Mouse (Mus musculus) neural tube, embryonic 13.5 days (tissue): ENCODE data around the gene Arfgef3. TPM values are rescaled to one million over a fixed set of nuclear protein-coding genes. Genes with fewer than 3 reads are reported as not detected.

Experiments
- ATAC-seq: fragments of 200-750 bp; cut with Nextera tagmentation; 2 replicates; pipeline ENCODE4 v1.8.0; 2017; ENCODE audit warnings: low read depth, mild to moderate bottlenecking, moderate TSS enrichment, moderate library complexity
- H3K27ac ChIP-seq: fragments of 300-500 bp; sonication (generic); replicated peaks from 2 replicates; pipeline ENCODE4 v1.5.1; 2015; ENCODE audit warnings: moderate library complexity, mild to moderate bottlenecking, inconsistent platforms
- H3K27me3 ChIP-seq: fragments of 300-500 bp; sonication (generic); 2 replicates; pipeline ENCODE4 v1.6.1; 2015; ENCODE audit warnings: mild to moderate bottlenecking, inconsistent platforms
- H3K36me3 ChIP-seq: fragments of 300-500 bp; sonication (generic); 2 replicates; pipeline ENCODE4 v1.6.1; 2015; ENCODE audit warnings: mild to moderate bottlenecking, inconsistent platforms
- H3K4me1 ChIP-seq: fragments of 300-500 bp; sonication (generic); replicated peaks from 2 replicates; pipeline ENCODE4 v1.6.1; 2015; ENCODE audit warnings: inconsistent platforms
- H3K4me2 ChIP-seq: fragments of 300-500 bp; sonication (generic); 2 replicates; pipeline ENCODE4 v1.6.1; 2015; ENCODE audit warnings: inconsistent platforms, mild to moderate bottlenecking, moderate library complexity
- H3K4me3 ChIP-seq: fragments of 300-500 bp; sonication (generic); 2 replicates; pipeline ENCODE4 v1.5.1; 2015; ENCODE audit warnings: mild to moderate bottlenecking, inconsistent platforms
- H3K9ac ChIP-seq: fragments of 300-500 bp; sonication (generic); 2 replicates; pipeline ENCODE4 v1.6.1; 2015; ENCODE audit warnings: moderate library complexity, mild to moderate bottlenecking, inconsistent platforms
- H3K9me3 ChIP-seq: fragments of 300-500 bp; sonication (generic); 2 replicates; pipeline ENCODE4 v1.6.1; 2016; ENCODE audit warnings: inconsistent platforms
- WGBS: fragments of 180-500 bp; shearing (Covaris S2); methylation state at CpG from one replicate; pipeline ENCODE4 v1.1.7; 2015; 5-methylcytosine and 5-hydroxymethylcytosine counted together
- polyA plus RNA-seq: library from polyadenylated mRNA; unstranded; fragments of >200 nt; fragmentation: Nextera tagmentation; extraction: Ambion mirVana; gene quantifications from 2 replicates; pipeline ENCODE4 v1.2.1, GENCODE M21; 2015

Gene Arfgef3
- polyA plus RNA-seq, 1 experiment from 2014 or later = 6.5 TPM

- Histone ChIP-seq H3K4me3 (no peak overlapping the region), H3K4me2 (no peak overlapping the region), H3K9me3 (peaks cover 15% of the 10 kb centered on the region), H3K27me3 (no peaks in the 10 kb centered on the region), H3K9ac (no peak overlapping the region), H3K4me1 (peaks cover 3% of the 10 kb centered on the region; the same call in 1 of the 2 replicates), H3K36me3 (peaks cover 29% of the 10 kb centered on the region), H3K27ac (no peak overlapping the region)
- ATAC-seq = no peak
- WGBS = 91% methylated on average over 4 of the region's 4 CpGs
Measured at GRCm38 (mm10) chr10:18678836-18679235, 64.9 kb downstream of the Arfgef3 start.

DNA sequence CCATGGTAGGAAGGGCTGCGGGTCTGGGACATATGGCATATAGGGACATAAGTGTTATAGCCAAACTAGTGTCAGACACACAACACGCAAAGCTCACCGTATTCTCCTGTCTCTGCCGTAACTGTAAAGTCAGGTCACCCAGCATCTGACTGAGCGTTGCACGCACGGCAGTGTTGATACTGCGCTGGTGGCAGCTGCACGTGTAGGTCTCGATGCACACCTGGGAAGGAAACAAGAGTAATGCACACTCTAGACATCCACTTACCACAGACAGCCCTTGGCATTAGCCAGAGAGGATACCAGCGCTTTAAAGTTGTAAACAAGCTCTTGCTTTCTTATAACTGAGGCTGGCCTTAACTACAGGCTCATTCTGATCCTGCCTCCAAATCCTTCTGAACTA is 79.0 kb downstream of the Arfgef3 start:
- peaks cover 15% of the 10 kb centered on the region for H3K36me3 ChIP-seq
- H3K4me1 ChIP-seq = no peaks in the 10 kb centered on the region
- H3K4me2 ChIP-seq = no peak overlapping the region
- peaks cover 9% of the 10 kb centered on the region; the same call in 1 of the 2 replicates for H3K9me3 ChIP-seq
- H3K27ac ChIP-seq = no peak overlapping the region
- H3K4me3 ChIP-seq = no peak overlapping the region
- WGBS = 92% methylated on average over 11 of the region's 11 CpGs
- H3K27me3 ChIP-seq = no peaks in the 10 kb centered on the region
- no peak overlapping the region for H3K9ac ChIP-seq
- ATAC-seq = no peak

DNA sequence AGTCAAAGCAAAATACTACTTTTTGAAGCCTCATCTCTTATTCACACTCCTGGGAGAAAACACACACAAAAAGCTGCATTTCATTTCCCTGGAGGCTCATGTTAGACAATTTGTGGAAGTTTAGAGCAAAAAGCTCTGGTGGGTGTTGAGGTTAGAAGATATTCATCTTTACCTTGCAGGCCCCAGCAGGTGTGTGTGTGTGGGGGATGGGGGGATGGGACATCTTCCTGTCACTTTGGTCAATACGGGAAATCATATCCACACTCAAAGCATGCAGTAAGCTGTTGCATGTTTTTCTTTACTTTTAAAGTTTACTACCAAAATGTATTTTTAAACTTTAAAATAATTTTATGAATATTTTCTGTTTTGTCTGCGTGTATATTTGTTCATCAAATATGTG is 79.7 kb downstream of the Arfgef3 start:
- Histone ChIP-seq H3K9me3 (peaks cover 9% of the 10 kb centered on the region; the same call in 1 of the 2 replicates), H3K27me3 (no peaks in the 10 kb centered on the region), H3K4me3 (no peak overlapping the region), H3K36me3 (peaks cover 20% of the 10 kb centered on the region), H3K4me1 (no peaks in the 10 kb centered on the region), H3K9ac (no peak overlapping the region), H3K4me2 (no peak overlapping the region), H3K27ac (no peak overlapping the region)
- no peak for ATAC-seq
- 92% methylated on average over 2 of the region's 2 CpGs for WGBS

GRCm38 (mm10) chr10:18661606-18662220 is 82.0 kb downstream of the Arfgef3 start:
- no peak for ATAC-seq
- H3K9ac ChIP-seq = no peak overlapping the region
- H3K36me3 ChIP-seq = peaks cover 29% of the 10 kb centered on the region
- H3K9me3 ChIP-seq = peaks cover 9% of the 10 kb centered on the region; the same call in 1 of the 2 replicates
- H3K4me1 ChIP-seq = no peaks in the 10 kb centered on the region
- H3K27ac ChIP-seq = no peak overlapping the region
- no peak overlapping the region for H3K4me3 ChIP-seq
- WGBS = 82% methylated on average over 1 of the region's 1 CpGs
- H3K4me2 ChIP-seq = no peak overlapping the region
- no peaks in the 10 kb centered on the region for H3K27me3 ChIP-seq

DNA sequence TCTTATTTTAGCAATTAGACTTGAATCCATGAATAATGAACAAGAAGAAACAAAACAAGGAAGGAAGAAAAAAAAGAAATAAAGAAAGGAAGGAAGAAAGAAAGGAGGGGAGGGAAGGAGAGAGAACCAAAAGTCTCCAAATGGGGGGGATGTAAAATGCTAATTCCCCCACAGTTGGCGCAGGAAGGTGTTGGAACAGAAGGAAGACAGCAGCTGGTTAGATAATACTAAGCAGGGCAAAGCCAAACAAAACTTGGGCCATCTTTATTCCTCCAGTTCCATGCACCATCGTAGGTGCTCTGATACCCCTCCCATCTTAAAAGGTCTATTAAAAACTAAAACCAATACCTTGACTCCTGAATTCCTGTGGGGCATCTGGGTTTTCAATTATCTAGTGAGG is 82.8 kb downstream of the Arfgef3 start:
- ATAC-seq = no peak
- Histone ChIP-seq H3K27me3 (no peaks in the 10 kb centered on the region), H3K9ac (no peak overlapping the region), H3K4me3 (no peak overlapping the region), H3K27ac (no peak overlapping the region), H3K36me3 (peaks cover 31% of the 10 kb centered on the region), H3K9me3 (peaks cover 9% of the 10 kb centered on the region; the same call in 1 of the 2 replicates), H3K4me2 (no peak overlapping the region), H3K4me1 (no peaks in the 10 kb centered on the region)
- WGBS = 87% methylated on average over 2 of the region's 2 CpGs

DNA sequence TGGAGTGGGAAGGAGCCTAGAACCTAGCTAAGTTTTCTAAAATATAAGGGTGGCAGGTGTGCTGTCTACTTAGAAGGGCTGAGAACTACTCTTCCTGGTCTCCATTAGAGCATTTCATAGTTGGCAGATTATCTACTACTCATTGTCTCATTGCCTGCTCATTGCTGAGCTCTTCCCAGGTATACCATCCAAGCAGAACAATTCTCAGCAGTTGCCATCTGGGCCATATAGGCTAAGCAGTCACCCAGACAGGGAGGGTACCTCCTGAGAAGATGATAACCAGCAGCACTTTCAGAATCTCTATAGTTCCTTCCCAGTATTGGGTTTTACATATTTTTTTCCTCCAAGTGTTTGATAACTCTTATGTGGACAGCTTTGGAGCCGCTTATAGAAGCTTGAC is 86.2 kb downstream of the Arfgef3 start:
- Histone ChIP-seq H3K4me1 (no peaks in the 10 kb centered on the region), H3K9ac (no peak overlapping the region), H3K27me3 (no peaks in the 10 kb centered on the region), H3K4me2 (no peak overlapping the region), H3K36me3 (peaks cover 41% of the 10 kb centered on the region), H3K9me3 (peaks cover 9% of the 10 kb centered on the region; the same call in 1 of the 2 replicates), H3K4me3 (no peak overlapping the region), H3K27ac (no peak overlapping the region)
- WGBS = 98% methylated on average over 1 of the region's 1 CpGs
- no peak for ATAC-seq

- H3K27me3 ChIP-seq = no peaks in the 10 kb centered on the region
- H3K9me3 ChIP-seq = no peaks in the 10 kb centered on the region
- no peak overlapping the region for H3K9ac ChIP-seq
- H3K4me1 ChIP-seq = no peaks in the 10 kb centered on the region
- no peak for ATAC-seq
- H3K27ac ChIP-seq = no peak overlapping the region
- no peak overlapping the region for H3K4me3 ChIP-seq
- peaks cover 37% of the 10 kb centered on the region for H3K36me3 ChIP-seq
- WGBS = 93% methylated on average over 1 of the region's 1 CpGs
- H3K4me2 ChIP-seq = no peak overlapping the region
Measured at GRCm38 (mm10) chr10:18647069-18647468, 96.7 kb downstream of the Arfgef3 start.

GRCm38 (mm10) chr10:18646035-18646434 is 97.7 kb downstream of the Arfgef3 start:
- Histone ChIP-seq H3K4me2 (no peak overlapping the region), H3K9me3 (no peaks in the 10 kb centered on the region), H3K36me3 (peaks cover 29% of the 10 kb centered on the region), H3K9ac (no peak overlapping the region), H3K4me1 (no peaks in the 10 kb centered on the region), H3K27ac (no peak overlapping the region), H3K4me3 (no peak overlapping the region), H3K27me3 (no peaks in the 10 kb centered on the region)
- 90% methylated on average over 10 of the region's 10 CpGs for WGBS
- no peak for ATAC-seq

DNA sequence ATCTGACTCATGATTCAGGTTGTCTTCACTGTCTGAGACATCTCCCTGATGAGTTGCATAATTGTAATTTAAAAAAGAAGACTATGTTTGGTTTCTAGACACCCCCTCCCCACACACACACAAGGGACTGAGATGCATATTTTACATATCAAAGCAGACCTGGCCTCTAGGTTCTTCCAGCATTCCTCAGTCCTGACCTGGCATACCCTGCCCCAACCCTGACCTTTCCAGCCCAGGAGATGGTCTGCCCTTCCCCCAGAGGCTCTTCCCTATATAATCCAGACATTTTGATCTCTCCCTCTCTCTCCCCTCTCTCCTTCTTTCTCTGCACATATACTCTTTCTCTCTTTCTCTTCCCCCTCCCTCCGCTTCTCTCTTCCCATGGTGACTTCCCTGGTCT is 99.4 kb downstream of the Arfgef3 start:
- H3K27me3 ChIP-seq = no peaks in the 10 kb centered on the region
- peaks cover 21% of the 10 kb centered on the region for H3K36me3 ChIP-seq
- H3K4me3 ChIP-seq = no peak overlapping the region
- H3K4me1 ChIP-seq = no peaks in the 10 kb centered on the region; the same call in 1 of the 2 replicates
- no peak overlapping the region for H3K27ac ChIP-seq
- WGBS = 96% methylated on average over 1 of the region's 1 CpGs
- H3K9ac ChIP-seq = no peak overlapping the region
- no peaks in the 10 kb centered on the region for H3K9me3 ChIP-seq
- ATAC-seq = no peak
- no peak overlapping the region for H3K4me2 ChIP-seq

DNA sequence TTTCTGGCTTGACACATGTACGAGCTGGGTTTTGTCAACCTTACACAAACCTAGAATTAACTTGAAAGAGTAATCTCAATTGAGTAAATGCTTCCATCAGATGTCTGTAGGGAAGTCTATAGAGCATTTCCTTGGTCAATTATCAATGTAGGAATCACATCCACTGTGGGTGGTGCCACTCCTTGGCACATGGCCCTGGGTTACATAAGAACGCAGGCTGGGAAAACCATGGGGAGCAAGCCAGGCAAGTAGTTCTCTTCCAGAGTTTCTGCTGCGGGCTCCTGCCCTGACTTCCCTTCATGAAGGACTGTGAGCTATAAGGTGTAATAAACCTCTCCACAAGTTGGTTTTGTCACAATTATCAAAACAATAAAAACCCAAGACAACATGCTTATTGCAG is 100.2 kb downstream of the Arfgef3 start:
- no peaks in the 10 kb centered on the region; the same call in 1 of the 2 replicates for H3K4me1 ChIP-seq
- H3K9ac ChIP-seq = no peak overlapping the region
- WGBS = 72% methylated on average over 3 of the region's 3 CpGs
- H3K9me3 ChIP-seq = no peaks in the 10 kb centered on the region
- no peaks in the 10 kb centered on the region for H3K27me3 ChIP-seq
- ATAC-seq = no peak
- peaks cover 21% of the 10 kb centered on the region for H3K36me3 ChIP-seq
- H3K27ac ChIP-seq = no peak overlapping the region
- no peak overlapping the region for H3K4me3 ChIP-seq
- H3K4me2 ChIP-seq = no peak overlapping the region

- 60% methylated on average over 5 of the region's 5 CpGs for WGBS
- no peak overlapping the region for H3K27ac ChIP-seq
- no peaks in the 10 kb centered on the region; the same call in 1 of the 2 replicates for H3K4me1 ChIP-seq
- H3K36me3 ChIP-seq = peaks cover 21% of the 10 kb centered on the region
- ATAC-seq = no peak
- no peaks in the 10 kb centered on the region for H3K9me3 ChIP-seq
- H3K4me2 ChIP-seq = no peak overlapping the region
- no peaks in the 10 kb centered on the region for H3K27me3 ChIP-seq
- no peak overlapping the region for H3K9ac ChIP-seq
- H3K4me3 ChIP-seq = no peak overlapping the region
Measured at GRCm38 (mm10) chr10:18642854-18643253, 100.9 kb downstream of the Arfgef3 start.

- Histone ChIP-seq H3K4me2 (no peak overlapping the region), H3K9me3 (no peaks in the 10 kb centered on the region), H3K9ac (no peak overlapping the region), H3K4me1 (no peaks in the 10 kb centered on the region; the same call in 1 of the 2 replicates), H3K27me3 (no peaks in the 10 kb centered on the region), H3K27ac (no peak overlapping the region), H3K36me3 (peaks cover 12% of the 10 kb centered on the region), H3K4me3 (no peak overlapping the region)
- 87% methylated on average over 5 of the region's 5 CpGs for WGBS
- ATAC-seq = no peak
Measured at GRCm38 (mm10) chr10:18640596-18640995, 103.2 kb downstream of the Arfgef3 start.

DNA sequence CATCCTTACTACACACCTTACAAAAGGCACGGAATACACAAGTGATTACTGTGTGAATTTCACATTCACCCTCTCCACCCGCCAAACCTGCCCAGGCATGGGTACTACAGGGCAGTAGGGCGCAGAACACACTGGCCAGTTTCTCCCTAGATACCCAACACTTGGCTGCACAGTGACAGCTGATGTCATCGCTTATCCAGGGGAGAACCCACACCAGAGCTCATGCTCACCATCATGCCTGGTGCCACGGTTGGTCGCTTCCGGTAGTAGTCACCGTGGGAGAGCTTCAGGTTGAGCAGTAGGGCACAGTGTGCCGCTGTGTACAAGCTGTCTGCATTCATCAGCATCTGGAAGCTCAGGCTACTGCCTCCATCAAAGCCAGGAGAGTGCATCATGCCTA is 108.3 kb downstream of the Arfgef3 start:
- no peaks in the 10 kb centered on the region for H3K9me3 ChIP-seq
- no peaks in the 10 kb centered on the region; the same call in 1 of the 2 replicates for H3K4me1 ChIP-seq
- H3K27me3 ChIP-seq = no peaks in the 10 kb centered on the region
- no peak overlapping the region for H3K27ac ChIP-seq
- 91% methylated on average over 9 of the region's 9 CpGs for WGBS
- H3K9ac ChIP-seq = no peak overlapping the region
- no peak overlapping the region for H3K4me2 ChIP-seq
- no peak for ATAC-seq
- no peak overlapping the region for H3K4me3 ChIP-seq
- H3K36me3 ChIP-seq = peaks cover 5% of the 10 kb centered on the region; the same call in 1 of the 2 replicates
